Mouse (Mus musculus) embryo, embryonic 11 days (tissue): ENCODE measurements around the gene Ttyh3.

Experiments
- DNase-seq: peaks from one replicate; pipeline ENCODE4 v3.0.0-alpha.2; 2015

The Ttyh3 gene

GRCm38 (mm10) chr5:140571201-140571600 lies 77.6 kb downstream of the Ttyh3 start:
- no peak for DNase-seq
